Mouse (Mus musculus) liver, postnatal 0 days (tissue): Measurements from ENCODE around the gene S100a9.

ENCODE experiments used
- CTCF ChIP-seq: sonication (generic); IDR thresholded peaks from 2 replicates; pipeline ENCODE4 v1.5.1; 2016; ENCODE audit warnings: antibody characterized with exemption, low read depth
- EP300 ChIP-seq: IDR thresholded peaks from 2 replicates; pipeline ENCODE4 v1.6.1; 2016; ENCODE audit warnings: antibody characterized with exemption, low read depth, mild to moderate bottlenecking

DNA sequence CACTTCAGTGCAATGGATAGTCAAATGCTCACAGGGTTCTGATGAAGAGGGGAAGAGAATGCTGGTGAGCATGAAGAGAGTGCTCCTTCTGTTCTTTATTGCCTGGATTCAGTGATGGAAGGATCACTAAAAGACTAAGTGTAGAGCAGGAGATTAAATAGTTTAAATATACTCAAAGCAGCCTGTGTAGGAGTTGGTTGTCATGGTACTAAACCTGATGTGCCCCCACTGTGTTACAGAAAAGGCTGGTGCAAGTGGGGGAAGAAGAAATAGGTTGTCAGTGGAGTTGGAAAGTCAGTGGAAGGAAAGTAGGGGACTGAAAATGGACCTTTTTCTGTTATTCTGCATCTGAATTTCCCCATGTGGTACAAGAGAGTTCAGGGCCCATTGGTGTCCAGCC lies 46.5 kb downstream of the S100a9 start:
- TF ChIP-seq CTCF = no peak
- TF ChIP-seq EP300 = no peak
